Mouse (Mus musculus): Measurements from ENCODE around the gene Selplg.

The Selplg gene

GRCm38 (mm10) chr5:113771213-113772162 lies 61.0 kb downstream of the Selplg start:
- peak; percentile 92 to 93 for DNase-seq (ENCODE audit: low spot score in 2 of 2)

GRCm38 (mm10) chr5:113768806-113769205 lies 63.6 kb downstream of the Selplg start:
- DNase-seq (ENCODE audit: low spot score in 2 of 2): no peak
